Mouse (Mus musculus) adrenal gland, adult (tissue): ENCODE measurements around the gene Kcnf1.

Experiments used
- DNase-seq, 2 experiments: peaks; one replicate each; pipeline ENCODE4 v3.0.0; 2022 to 2023; ENCODE audit warnings: low spot score in 1 of 2; ENCODE audit not compliant: inconsistent age in 2 of 2

The Kcnf1 gene

GRCm38 (mm10) chr12:17163996-17164395 is 12.7 kb downstream of the Kcnf1 start:
- no peak for DNase-seq

- DNase-seq, result no peak
Observed at GRCm38 (mm10) chr12:17159549-17159948, 17.1 kb downstream of the Kcnf1 start.

- no peak for DNase-seq
Observed at GRCm38 (mm10) chr12:17157558-17157957, 19.1 kb downstream of the Kcnf1 start.

DNA sequence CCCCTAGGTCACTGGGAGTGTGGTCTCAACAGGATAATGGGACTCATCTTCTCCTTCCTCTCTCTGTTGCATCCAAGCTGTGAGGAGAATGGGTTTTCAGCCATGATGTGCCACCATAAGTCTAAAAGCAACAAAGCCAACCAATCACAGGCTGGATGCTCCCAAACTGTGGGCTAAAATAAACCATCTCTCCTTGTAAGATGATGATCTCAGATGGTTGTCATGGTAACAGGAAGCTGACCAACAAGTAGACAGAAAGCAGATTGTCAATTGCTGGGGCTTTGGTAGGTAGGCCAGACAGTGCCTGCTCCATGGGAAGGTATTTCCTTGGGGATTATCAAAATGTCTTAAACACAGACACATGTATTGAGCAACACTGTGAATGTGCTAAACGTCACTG is 20.9 kb downstream of the Kcnf1 start:
- DNase-seq, result no peak

GRCm38 (mm10) chr12:17152840-17153239 is 23.8 kb downstream of the Kcnf1 start:
- no peak for DNase-seq

DNA sequence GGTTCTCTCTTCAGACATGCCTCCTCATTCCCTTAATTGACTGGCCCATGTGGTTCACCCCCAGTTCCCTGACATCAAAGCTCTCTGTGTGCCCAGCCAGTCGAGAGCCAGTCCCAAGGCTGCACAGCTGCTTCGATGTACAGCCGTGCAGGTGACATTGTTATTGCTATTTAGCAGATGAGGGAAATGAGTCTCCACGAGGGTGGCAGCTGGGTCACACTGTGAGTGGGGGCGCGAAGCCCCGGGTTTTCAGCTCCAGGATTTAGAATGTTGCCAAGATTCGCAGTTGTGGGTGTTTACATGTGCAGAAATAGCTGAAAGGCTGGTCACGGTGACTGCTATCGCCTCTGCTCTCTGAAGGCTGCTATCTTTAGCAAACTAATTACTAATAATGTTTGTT is 27.8 kb downstream of the Kcnf1 start:
- DNase-seq, result no peak

GRCm38 (mm10) chr12:17141791-17142190 is 34.9 kb downstream of the Kcnf1 start:
- no peak for DNase-seq

DNA sequence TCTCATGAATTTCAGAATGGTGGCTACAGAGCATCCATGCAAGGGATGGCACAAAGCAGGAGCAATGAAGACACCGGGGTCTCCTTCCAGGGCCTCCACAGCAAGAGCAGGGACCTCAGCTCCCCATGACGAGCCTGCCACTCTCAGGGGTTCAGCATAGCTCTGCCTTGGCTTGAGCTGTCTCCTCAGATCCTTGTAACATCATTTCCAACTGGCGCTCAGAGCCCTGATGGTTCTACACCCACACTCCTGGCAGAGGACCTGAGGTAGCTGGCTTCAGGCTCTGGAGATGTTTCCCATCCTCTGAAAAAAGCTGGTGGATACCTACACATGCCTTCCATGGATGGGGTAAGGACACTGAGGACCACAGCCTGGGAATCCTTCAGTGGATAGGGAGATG is 36.3 kb downstream of the Kcnf1 start:
- no peak for DNase-seq

GRCm38 (mm10) chr12:17134546-17135096 is 42.1 kb downstream of the Kcnf1 start:
- no peak for DNase-seq

- no peak for DNase-seq
Observed at GRCm38 (mm10) chr12:17132243-17132642, 44.4 kb downstream of the Kcnf1 start.

DNA sequence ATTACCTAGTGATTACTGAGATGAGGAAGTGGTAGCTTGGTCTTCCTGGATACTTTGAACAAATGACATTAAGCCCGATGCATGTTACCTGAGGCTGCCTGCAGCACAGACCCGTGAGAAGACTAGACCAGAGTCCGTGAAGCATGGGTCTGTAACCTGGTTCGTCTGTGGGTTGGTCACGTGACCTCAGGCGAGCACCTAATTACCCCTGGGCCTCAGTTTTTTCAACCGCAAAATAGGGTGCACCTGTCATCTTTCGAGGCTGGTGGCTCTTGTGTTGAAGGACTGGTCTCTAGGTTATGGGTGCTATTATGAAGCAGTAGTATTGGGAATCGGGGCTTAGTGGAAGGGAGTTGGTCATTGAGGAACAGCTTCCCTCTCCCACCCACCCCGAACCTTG is 45.1 kb downstream of the Kcnf1 start:
- DNase-seq, result no peak

GRCm38 (mm10) chr12:17122881-17123280 is 53.8 kb downstream of the Kcnf1 start:
- DNase-seq, result peak; percentile 13 to 69
